Mouse (Mus musculus): Measurements from ENCODE around the gene Yrdc. TPM values are rescaled to one million over a fixed set of nuclear protein-coding genes. Genes with fewer than 3 reads are reported as not detected.

The Yrdc gene
- polyA plus RNA-seq, 1 experiment, result 36.5 TPM

DNA sequence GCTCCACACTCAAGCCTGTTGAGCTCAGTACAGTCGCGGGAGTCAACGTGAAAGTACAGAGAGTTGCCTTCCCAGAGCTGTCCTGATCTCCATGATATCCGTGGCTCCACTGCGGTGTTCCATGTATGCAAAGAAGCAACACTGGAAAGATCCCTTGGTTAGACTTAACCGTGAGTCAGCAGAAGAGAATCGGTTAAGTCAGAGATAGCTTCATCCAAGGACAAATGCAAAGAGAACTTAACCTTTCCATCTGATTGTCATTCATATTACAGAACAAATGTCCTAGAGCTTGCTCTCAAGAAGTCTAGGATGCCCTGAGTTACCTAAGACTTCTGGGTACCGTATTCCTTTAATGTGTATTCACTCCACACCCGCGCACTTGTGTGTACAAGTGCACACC lies 17.7 kb upstream of the Yrdc start:
- peaks cover 3% of the 10 kb centered on the region for H3K36me3 ChIP-seq (ENCODE audit: control insufficient read depth, insufficient read depth)
- H3K79me2 ChIP-seq (ENCODE audit: control insufficient read depth, insufficient read depth), result no peaks in the 10 kb centered on the region
- no peaks in the 10 kb centered on the region for H3K27me3 ChIP-seq (ENCODE audit: control insufficient read depth, insufficient read depth, insufficient read length)
- H3K4me2 ChIP-seq (ENCODE audit: low read depth), result no peak overlapping the region
- H3K4me3 ChIP-seq, result no peak overlapping the region
- H3ac ChIP-seq (ENCODE audit: control insufficient read depth, insufficient read length), result no peak overlapping the region
- TF ChIP-seq POLR2A (IDR thresholded peaks at IDR 0.05; ENCODE audit: insufficient read length, low read depth), result no peak
- no peak for TF ChIP-seq MAX (IDR thresholded peaks at IDR 0.05; ENCODE audit: low read depth)

DNA sequence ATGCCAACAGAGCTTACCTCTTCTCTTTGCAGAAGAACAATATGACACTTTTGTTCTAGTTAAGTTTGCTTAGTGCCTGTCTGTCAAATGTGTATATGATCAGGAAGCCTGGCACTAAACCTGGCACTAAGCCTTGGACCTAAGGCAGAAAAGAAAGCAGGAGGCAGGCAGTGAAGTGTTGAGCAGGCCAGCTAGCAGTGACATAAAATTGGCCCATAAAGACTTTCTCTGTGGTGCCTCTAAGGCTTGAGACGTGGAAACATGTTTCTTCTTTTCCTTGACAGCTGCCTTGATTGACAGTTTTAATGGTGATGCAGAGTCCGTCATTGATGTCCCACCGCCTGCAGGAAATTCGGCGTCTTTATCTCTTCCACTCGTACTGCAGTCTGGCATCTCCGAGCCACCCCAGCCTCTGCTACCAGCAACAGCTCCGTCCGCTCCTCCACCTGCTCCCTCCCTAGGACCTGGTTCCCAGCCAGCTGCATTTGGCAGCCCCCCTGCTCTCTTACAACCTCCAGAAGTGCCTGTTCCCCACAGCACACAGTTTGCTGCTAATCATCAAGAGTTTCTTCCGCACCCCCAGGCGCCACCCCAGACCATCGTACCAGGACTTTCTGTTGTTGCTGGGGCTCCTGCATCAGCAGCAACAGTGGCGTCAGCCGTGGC lies 12.3 kb upstream of the Yrdc start:
- TF ChIP-seq MYOD1 (IDR thresholded peaks at IDR 0.05; ENCODE audit: control insufficient read depth in 1 of 3, insufficient read length in 2 of 3, low read depth in 2 of 3), result no peak
- no peak for TF ChIP-seq USF1 (IDR thresholded peaks at IDR 0.05; ENCODE audit: low read depth)
- H3ac ChIP-seq (ENCODE audit: control insufficient read depth, insufficient read length), result no peak overlapping the region
- H3K27me3 ChIP-seq (ENCODE audit: control insufficient read depth, insufficient read depth, insufficient read length), result no peaks in the 10 kb centered on the region
- no peak overlapping the region for H3K4me3 ChIP-seq
- H3K79me2 ChIP-seq (ENCODE audit: control insufficient read depth, insufficient read depth), result no peaks in the 10 kb centered on the region
- no peak overlapping the region for H3K4me2 ChIP-seq (ENCODE audit: low read depth)
- H3K36me3 ChIP-seq (ENCODE audit: control insufficient read depth, insufficient read depth), result peaks cover 3% of the 10 kb centered on the region

- H3K27me3 ChIP-seq (ENCODE audit: control insufficient read depth, insufficient read depth, insufficient read length), result no peaks in the 10 kb centered on the region
- H3K36me3 ChIP-seq (ENCODE audit: control insufficient read depth, insufficient read depth), result peaks cover 3% of the 10 kb centered on the region
- no peaks in the 10 kb centered on the region for H3K79me2 ChIP-seq (ENCODE audit: control insufficient read depth, insufficient read depth)
- H3K4me2 ChIP-seq (ENCODE audit: low read depth), result no peak overlapping the region
- no peak for TF ChIP-seq USF1 (IDR thresholded peaks at IDR 0.05; ENCODE audit: low read depth)
- TF ChIP-seq REST (IDR thresholded peaks at IDR 0.05; ENCODE audit: insufficient read depth, insufficient read length), result no peak
- TF ChIP-seq TCF3 (IDR thresholded peaks at IDR 0.05; ENCODE audit: insufficient read length, low read depth), result no peak
- no peak for TF ChIP-seq SRF (IDR thresholded peaks at IDR 0.05; ENCODE audit: control insufficient read depth, insufficient read length, low read depth)
- TF ChIP-seq POLR2A (IDR thresholded peaks at IDR 0.05; ENCODE audit: insufficient read length, low read depth), result no peak
- TF ChIP-seq MYOG (IDR thresholded peaks at IDR 0.05; ENCODE audit: control insufficient read depth in 1 of 3, insufficient read depth in 1 of 3, insufficient read length in 2 of 3, low read depth in 2 of 3), result no peak
- TF ChIP-seq POLR2AphosphoS2 (IDR thresholded peaks at IDR 0.05; ENCODE audit: insufficient read length, low read depth), result no peak
- no peak for TF ChIP-seq CEBPB (IDR thresholded peaks at IDR 0.05; ENCODE audit: insufficient read depth, poor library complexity, severe bottlenecking)
- TF ChIP-seq E2F4 (IDR thresholded peaks at IDR 0.05; ENCODE audit: insufficient read depth), result no peak
- TF ChIP-seq TCF12 (IDR thresholded peaks at IDR 0.05; ENCODE audit: insufficient read depth, poor library complexity, severe bottlenecking), result no peak
- TF ChIP-seq MAX (IDR thresholded peaks at IDR 0.05; ENCODE audit: low read depth), result no peak
- TF ChIP-seq MYOD1 (IDR thresholded peaks at IDR 0.05; ENCODE audit: control insufficient read depth in 1 of 3, insufficient read length in 2 of 3, low read depth in 2 of 3), result no peak
- H3ac ChIP-seq (ENCODE audit: control insufficient read depth, insufficient read length), result no peak overlapping the region
- no peak overlapping the region for H3K4me3 ChIP-seq
Measured at GRCm38 (mm10) chr4:124840998-124841397, 9.5 kb upstream of the Yrdc start.

GRCm38 (mm10) chr4:124843493-124843892 lies 7.0 kb upstream of the Yrdc start:
- H3K36me3 ChIP-seq (ENCODE audit: control insufficient read depth, insufficient read depth), result peaks cover 3% of the 10 kb centered on the region
- H3K4me2 ChIP-seq (ENCODE audit: low read depth), result no peak overlapping the region
- no peaks in the 10 kb centered on the region for H3K27me3 ChIP-seq (ENCODE audit: control insufficient read depth, insufficient read depth, insufficient read length)
- no peaks in the 10 kb centered on the region for H3K79me2 ChIP-seq (ENCODE audit: control insufficient read depth, insufficient read depth)
- H3K4me3 ChIP-seq, result no peak overlapping the region
- no peak overlapping the region for H3ac ChIP-seq (ENCODE audit: control insufficient read depth, insufficient read length)
- no peak for TF ChIP-seq MYOG (IDR thresholded peaks at IDR 0.05; ENCODE audit: control insufficient read depth in 1 of 3, insufficient read depth in 1 of 3, insufficient read length in 2 of 3, low read depth in 2 of 3)
- TF ChIP-seq TCF3 (IDR thresholded peaks at IDR 0.05; ENCODE audit: insufficient read length, low read depth), result no peak
- TF ChIP-seq MYOD1 (IDR thresholded peaks at IDR 0.05; ENCODE audit: control insufficient read depth in 1 of 3, insufficient read length in 2 of 3, low read depth in 2 of 3), result no peak
- TF ChIP-seq POLR2A (IDR thresholded peaks at IDR 0.05; ENCODE audit: insufficient read length, low read depth), result no peak
- no peak for TF ChIP-seq REST (IDR thresholded peaks at IDR 0.05; ENCODE audit: insufficient read depth, insufficient read length)
- TF ChIP-seq E2F4 (IDR thresholded peaks at IDR 0.05; ENCODE audit: insufficient read depth), result no peak
- TF ChIP-seq TCF12 (IDR thresholded peaks at IDR 0.05; ENCODE audit: insufficient read depth, poor library complexity, severe bottlenecking), result no peak
- no peak for TF ChIP-seq POLR2AphosphoS2 (IDR thresholded peaks at IDR 0.05; ENCODE audit: insufficient read length, low read depth)
- TF ChIP-seq USF1 (IDR thresholded peaks at IDR 0.05; ENCODE audit: low read depth), result no peak
- no peak for TF ChIP-seq MAX (IDR thresholded peaks at IDR 0.05; ENCODE audit: low read depth)
- TF ChIP-seq SRF (IDR thresholded peaks at IDR 0.05; ENCODE audit: control insufficient read depth, insufficient read length, low read depth), result no peak
- no peak for TF ChIP-seq CEBPB (IDR thresholded peaks at IDR 0.05; ENCODE audit: insufficient read depth, poor library complexity, severe bottlenecking)

GRCm38 (mm10) chr4:124847573-124847972 lies 2.9 kb upstream of the Yrdc start:
- Histone ChIP-seq H3K4me3 (no peak overlapping the region), H3K4me2 (ENCODE audit: low read depth) (no peak overlapping the region), H3ac (ENCODE audit: control insufficient read depth, insufficient read length) (no peak overlapping the region), H3K27me3 (ENCODE audit: control insufficient read depth, insufficient read depth, insufficient read length) (no peaks in the 10 kb centered on the region), H3K79me2 (ENCODE audit: control insufficient read depth, insufficient read depth) (peaks cover 16% of the 10 kb centered on the region), H3K36me3 (ENCODE audit: control insufficient read depth, insufficient read depth) (no peaks in the 10 kb centered on the region)
- TF ChIP-seq REST (IDR thresholded peaks at IDR 0.05; ENCODE audit: insufficient read depth, insufficient read length), result no peak
- TF ChIP-seq POLR2AphosphoS2 (IDR thresholded peaks at IDR 0.05; ENCODE audit: insufficient read length, low read depth), result peak; percentile 47
- no peak for TF ChIP-seq SRF (IDR thresholded peaks at IDR 0.05; ENCODE audit: control insufficient read depth, insufficient read length, low read depth)
- no peak for TF ChIP-seq CEBPB (IDR thresholded peaks at IDR 0.05; ENCODE audit: insufficient read depth, poor library complexity, severe bottlenecking)
- peak; percentile 52 to 62 (median 60) for TF ChIP-seq MYOD1 (IDR thresholded peaks at IDR 0.05; ENCODE audit: control insufficient read depth in 1 of 3, insufficient read length in 2 of 3, low read depth in 2 of 3)
- TF ChIP-seq POLR2A (IDR thresholded peaks at IDR 0.05; ENCODE audit: insufficient read length, low read depth), result no peak
- TF ChIP-seq MYOG (IDR thresholded peaks at IDR 0.05; ENCODE audit: control insufficient read depth in 1 of 3, insufficient read depth in 1 of 3, insufficient read length in 2 of 3, low read depth in 2 of 3), result peak; percentile 33 to 82 (median 52)
- no peak for TF ChIP-seq TCF3 (IDR thresholded peaks at IDR 0.05; ENCODE audit: insufficient read length, low read depth)
- no peak for TF ChIP-seq MAX (IDR thresholded peaks at IDR 0.05; ENCODE audit: low read depth)
- TF ChIP-seq USF1 (IDR thresholded peaks at IDR 0.05; ENCODE audit: low read depth), result peak; percentile 23
- TF ChIP-seq E2F4 (IDR thresholded peaks at IDR 0.05; ENCODE audit: insufficient read depth), result no peak
- TF ChIP-seq TCF12 (IDR thresholded peaks at IDR 0.05; ENCODE audit: insufficient read depth, poor library complexity, severe bottlenecking), result no peak
